Mouse (Mus musculus) intestine, postnatal 0 days (tissue): Measurements from ENCODE around the gene Vmn1r22. TPM values are rescaled to one million over a fixed set of nuclear protein-coding genes. Genes with fewer than 3 reads are reported as not detected.
A peak's percentile ranks its signal among the peaks of the same experiment; 100 is the strongest.
"Not testable (repeated sequence)": the region's sequence is repeated elsewhere in the genome, so short reads cannot be mapped to it uniquely, and the experiment has no call there.

Experiments
- ATAC-seq: fragments of 200-750 bp; cut with Nextera tagmentation; 2 replicates; pipeline ENCODE4 v1.8.0; 2017; ENCODE audit warnings: mild to moderate bottlenecking, moderate TSS enrichment, moderate library complexity
- H3K27ac ChIP-seq: fragments of 300-500 bp; sonication (generic); 2 replicates; pipeline ENCODE4 v1.5.1; 2014; ENCODE audit warnings: mild to moderate bottlenecking, low read depth, low read length, moderate library complexity
- H3K27me3 ChIP-seq: fragments of 300-500 bp; sonication (generic); replicated peaks from 2 replicates; pipeline ENCODE4 v1.6.1; 2014; ENCODE audit warnings: low read length, mixed read lengths; ENCODE audit not compliant: control insufficient read depth, insufficient read depth
- H3K36me3 ChIP-seq: fragments of 300-500 bp; sonication (generic); 2 replicates; pipeline ENCODE4 v1.6.1; 2014; ENCODE audit warnings: mild to moderate bottlenecking, moderate library complexity; ENCODE audit not compliant: control insufficient read depth, insufficient read depth
- H3K4me1 ChIP-seq: fragments of 300-500 bp; sonication (generic); replicated peaks from 2 replicates; pipeline ENCODE4 v1.6.1; 2014; ENCODE audit warnings: antibody characterized with exemption, low read length, mixed read lengths; ENCODE audit not compliant: control insufficient read depth, insufficient read depth
- H3K4me2 ChIP-seq: fragments of 300-500 bp; sonication (generic); replicated peaks from 2 replicates; pipeline ENCODE4 v1.6.1; 2014; ENCODE audit warnings: low read depth, mild to moderate bottlenecking, moderate library complexity
- H3K4me3 ChIP-seq: fragments of 300-500 bp; sonication (generic); 2 replicates; pipeline ENCODE4 v1.5.1; 2014; ENCODE audit warnings: low read depth, low read length
- H3K9ac ChIP-seq: fragments of 300-500 bp; sonication (generic); 2 replicates; pipeline ENCODE4 v1.6.1; 2014; ENCODE audit warnings: mild to moderate bottlenecking, low read depth, low read length
- H3K9me3 ChIP-seq: fragments of 300-500 bp; sonication (generic); 2 replicates; pipeline ENCODE4 v1.6.1; 2016; ENCODE audit warnings: mixed run types; ENCODE audit not compliant: control insufficient read depth
- CTCF ChIP-seq: sonication (generic); IDR thresholded peaks from 2 replicates; pipeline ENCODE4 v1.5.1; 2016; ENCODE audit warnings: low read depth, mild to moderate bottlenecking, control low read depth, antibody characterized with exemption, moderate library complexity
- WGBS: fragments of 180-500 bp; shearing (Covaris S2); extraction: QIAGEN DNeasy Blood & Tissue Kit; methylation state at CpG from one replicate; pipeline ENCODE4 v1.1.7; 2014; 5-methylcytosine and 5-hydroxymethylcytosine counted together
- polyA plus RNA-seq: library from polyadenylated mRNA; unstranded; fragments of >200 nt; fragmentation: Nextera tagmentation; extraction: Ambion mirVana; gene quantifications from 2 replicates; pipeline ENCODE4 v1.2.1, GENCODE M21; 2015

Gene Vmn1r22
- not detected in 2 replicates for polyA plus RNA-seq

DNA sequence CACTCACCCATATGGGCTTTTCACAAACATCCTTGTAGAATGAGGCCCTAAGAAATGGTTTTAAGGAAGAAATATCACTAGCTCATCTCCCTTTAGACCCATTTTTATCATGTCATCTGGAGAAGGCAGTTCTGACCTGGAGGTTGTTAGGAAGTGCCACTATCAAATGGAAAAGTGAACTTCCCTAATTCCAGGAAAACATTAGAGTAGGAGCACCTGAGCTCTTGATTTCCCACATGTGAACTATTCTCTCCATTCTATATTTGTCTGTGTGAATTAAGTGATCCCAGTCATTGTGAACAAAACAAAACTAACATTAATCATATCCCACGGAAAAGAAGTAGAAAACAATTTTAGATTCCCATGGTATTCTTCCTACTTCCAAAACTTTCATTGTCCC lies at the start of gene Vmn1r22:
TSS of gene Vmn1r22 (minus strand) at position 101 of the 400 bp plus-strand sequence.
- Histone ChIP-seq H3K27me3 (no peaks in the 10 kb centered on the region), H3K4me3 (no peak within 1 kb of the TSS), H3K4me1 (no peaks in the 10 kb centered on the region), H3K9ac (no peak within 1 kb of the TSS), H3K9me3 (no peaks in the 10 kb centered on the region), H3K4me2 (no peak within 1 kb of the TSS), H3K36me3 (no peaks in the 10 kb centered on the region), H3K27ac (no peak within 1 kb of the TSS)
- no peak for TF ChIP-seq CTCF
- 60% methylated on average over 1 of the region's 1 CpGs for WGBS
- ATAC-seq, result no peak

DNA sequence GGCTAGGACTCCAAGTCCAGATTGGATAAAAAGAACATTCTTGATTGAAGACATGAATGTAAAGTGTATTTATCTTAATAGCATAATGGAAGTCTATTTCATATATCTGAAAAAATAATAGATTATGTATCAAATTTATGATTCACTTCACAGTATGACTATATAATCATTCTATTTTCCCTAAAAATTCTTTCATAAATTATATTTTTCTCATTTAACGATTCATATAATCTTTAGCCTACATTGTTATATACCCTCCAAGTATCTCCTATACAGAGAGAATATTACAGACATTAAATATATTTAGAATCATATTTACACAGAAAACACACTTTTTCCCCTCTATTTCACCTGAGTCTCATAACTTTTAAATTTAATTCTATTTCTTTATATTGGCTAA lies 18.9 kb upstream of the Vmn1r22 start, which contains the start of gene Vmn1r23:
TSS of gene Vmn1r23 (minus strand) at position 101 of the 400 bp plus-strand sequence.
- Histone ChIP-seq H3K9ac (no peak within 1 kb of the TSS), H3K4me1 (no peaks in the 10 kb centered on the region), H3K9me3 (no peaks in the 10 kb centered on the region), H3K4me2 (no peak within 1 kb of the TSS), H3K36me3 (no peaks in the 10 kb centered on the region), H3K27me3 (no peaks in the 10 kb centered on the region), H3K4me3 (no peak within 1 kb of the TSS), H3K27ac (no peak within 1 kb of the TSS)
- no peak for TF ChIP-seq CTCF
- 93% methylated on average over 1 of the region's 1 CpGs for WGBS
- ATAC-seq, result no peak

DNA sequence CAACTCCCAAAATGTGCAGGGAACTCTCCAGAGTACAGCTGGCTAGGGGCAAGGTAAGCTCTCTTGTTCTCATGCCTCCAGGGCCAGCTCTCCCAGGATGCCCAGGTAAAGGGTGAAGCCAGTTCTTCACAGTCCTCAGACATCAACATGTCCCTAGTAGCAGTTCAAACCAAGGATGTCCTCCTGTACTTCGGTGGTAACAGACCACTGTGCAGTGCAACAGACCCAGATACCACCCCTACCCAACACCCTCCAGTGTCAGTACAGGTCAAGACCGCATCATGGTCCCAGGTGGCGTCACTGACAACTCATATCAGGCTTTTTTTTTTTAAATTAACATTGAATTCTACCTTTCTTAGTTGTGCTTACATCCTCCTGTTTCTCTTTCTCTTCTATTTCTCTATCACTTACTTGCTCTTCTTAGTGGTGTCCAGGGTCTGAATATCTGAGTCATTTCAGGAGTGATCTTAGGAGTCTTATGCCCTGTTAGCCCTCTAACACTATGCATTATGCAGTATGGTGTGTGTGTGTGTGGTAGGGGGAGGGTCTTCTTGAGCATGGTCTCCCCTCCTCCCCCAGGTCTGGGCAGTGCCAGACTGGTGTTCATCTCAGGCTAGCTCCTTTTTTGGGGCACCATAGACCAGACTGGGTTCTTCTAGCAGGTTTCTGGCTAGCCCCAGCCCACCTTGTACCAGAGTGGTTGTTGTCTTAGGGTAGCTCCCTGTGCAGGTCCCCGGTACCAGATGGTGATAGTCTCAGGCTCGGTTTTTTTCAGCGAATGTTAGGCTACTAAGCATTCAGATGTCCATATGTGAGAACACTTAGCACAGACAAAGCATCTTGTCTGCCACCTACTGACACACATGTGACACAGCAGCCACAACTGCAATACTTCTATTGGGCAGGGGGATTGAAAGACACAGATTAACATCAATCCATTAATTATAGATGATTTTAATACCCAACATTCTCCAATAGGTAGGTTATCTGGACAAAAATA lies 48.5 kb downstream of the Vmn1r22 start:
- H3K9me3 ChIP-seq, result no peaks in the 10 kb centered on the region
- no peak overlapping the region for H3K4me3 ChIP-seq
- H3K36me3 ChIP-seq, result no peaks in the 10 kb centered on the region
- 51% methylated on average over 6 of the region's 6 CpGs for WGBS
- no peaks in the 10 kb centered on the region for H3K4me1 ChIP-seq
- H3K4me2 ChIP-seq, result no peak overlapping the region
- TF ChIP-seq CTCF, result peak; percentile 90
- no peak overlapping the region for H3K27ac ChIP-seq
- H3K27me3 ChIP-seq, result no peaks in the 10 kb centered on the region
- H3K9ac ChIP-seq, result no peak overlapping the region
- ATAC-seq, result peak; percentile 36; the same call in 1 of the 2 replicates

DNA sequence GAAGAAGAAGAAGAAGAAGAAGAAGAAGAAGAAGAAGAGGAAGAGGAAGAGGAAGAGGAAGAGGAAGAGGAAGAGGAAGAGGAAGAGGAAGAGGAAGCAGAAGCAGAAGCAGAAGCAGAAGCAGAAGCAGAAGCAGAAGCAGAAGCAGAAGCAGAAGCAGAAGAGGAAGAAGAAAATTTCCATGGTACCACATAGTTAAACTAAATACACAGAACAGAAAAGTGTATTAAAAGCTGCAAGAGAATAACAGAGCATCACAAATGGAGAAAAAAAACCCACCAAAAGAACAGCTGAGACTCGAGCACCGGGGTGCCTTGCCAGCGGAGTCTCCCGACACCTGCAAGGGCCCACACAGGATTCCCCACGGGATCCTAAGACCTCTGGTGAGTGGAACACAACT lies 56.7 kb downstream of the Vmn1r22 start:
- H3K4me2 ChIP-seq, H3K36me3 ChIP-seq, H3K27ac ChIP-seq, H3K9me3 ChIP-seq, H3K4me1 ChIP-seq, H3K4me3 ChIP-seq, H3K9ac ChIP-seq, ATAC-seq, H3K27me3 ChIP-seq: not testable (repeated sequence)
- 89% methylated on average over 5 of the region's 5 CpGs for WGBS

DNA sequence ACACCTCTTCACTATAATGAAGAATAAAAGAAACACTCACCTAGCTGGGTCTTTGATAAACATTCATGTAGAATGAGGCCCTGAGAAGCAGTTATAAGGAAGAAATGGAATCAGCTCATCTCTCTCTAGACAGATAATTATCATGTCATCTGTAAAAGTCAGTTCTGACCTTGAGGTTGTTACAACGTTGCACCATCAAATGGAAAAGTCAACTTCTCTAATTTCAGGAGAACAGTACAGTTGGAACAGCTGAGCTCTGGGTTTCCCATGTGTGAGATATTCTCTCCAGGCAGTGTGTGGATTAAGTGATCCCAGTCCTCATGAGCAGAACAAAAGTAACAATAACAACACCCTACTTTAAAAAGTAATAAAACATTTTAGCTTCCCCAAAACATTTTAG lies 57.5 kb downstream of the Vmn1r22 start, which contains the start of gene Vmn1r21:
TSS of gene Vmn1r21 (minus strand) at position 58 of the 400 bp plus-strand sequence.
- no peaks in the 10 kb centered on the region for H3K9me3 ChIP-seq
- no peaks in the 10 kb centered on the region for H3K4me1 ChIP-seq
- whole genome bisulfite sequencing, result 48% methylated on average over 1 of the region's 1 CpGs
- TF ChIP-seq CTCF, result no peak
- H3K9ac ChIP-seq, result no peak within 1 kb of the TSS
- no peak within 1 kb of the TSS for H3K4me2 ChIP-seq
- no peak within 1 kb of the TSS for H3K27ac ChIP-seq
- no peaks in the 10 kb centered on the region for H3K27me3 ChIP-seq
- no peak for ATAC-seq
- no peak within 1 kb of the TSS for H3K4me3 ChIP-seq
- H3K36me3 ChIP-seq, result no peaks in the 10 kb centered on the region

Other genes with a start within 250 kb of the Vmn1r22 start
- gene Pyurf, start 215.9 kb downstream of the Vmn1r22 start, polyA plus RNA-seq, result 13.1 and 13.5 TPM in 2 replicates
- gene Lancl2, start 205.5 kb downstream of the Vmn1r22 start, polyA plus RNA-seq, result 7.0 and 7.4 TPM in 2 replicates
- gene Vopp1, start 82.9 kb downstream of the Vmn1r22 start, polyA plus RNA-seq, result 11.2 and 11.9 TPM in 2 replicates
- not detected in 2 replicates for gene Vmn1r21, start 57.7 kb downstream of the Vmn1r22 start, polyA plus RNA-seq
- not detected in 2 replicates for gene Vmn1r23, start 18.8 kb upstream of the Vmn1r22 start, polyA plus RNA-seq
- not detected in 2 replicates for gene Vmn1r24, start 53.5 kb upstream of the Vmn1r22 start, polyA plus RNA-seq
- not detected in 2 replicates for gene Vmn1r25, start 72.8 kb upstream of the Vmn1r22 start, polyA plus RNA-seq
- gene Vmn1r26, start 107.1 kb upstream of the Vmn1r22 start, polyA plus RNA-seq, result not detected in 2 replicates